Mouse (Mus musculus): Measurements from ENCODE around the gene Camta1. TPM values are rescaled to one million over a fixed set of nuclear protein-coding genes. Genes with fewer than 3 reads are reported as not detected.

Gene Camta1
- total RNA-seq, 2 experiments from 2014 or later = 247 to 265 TPM

DNA sequence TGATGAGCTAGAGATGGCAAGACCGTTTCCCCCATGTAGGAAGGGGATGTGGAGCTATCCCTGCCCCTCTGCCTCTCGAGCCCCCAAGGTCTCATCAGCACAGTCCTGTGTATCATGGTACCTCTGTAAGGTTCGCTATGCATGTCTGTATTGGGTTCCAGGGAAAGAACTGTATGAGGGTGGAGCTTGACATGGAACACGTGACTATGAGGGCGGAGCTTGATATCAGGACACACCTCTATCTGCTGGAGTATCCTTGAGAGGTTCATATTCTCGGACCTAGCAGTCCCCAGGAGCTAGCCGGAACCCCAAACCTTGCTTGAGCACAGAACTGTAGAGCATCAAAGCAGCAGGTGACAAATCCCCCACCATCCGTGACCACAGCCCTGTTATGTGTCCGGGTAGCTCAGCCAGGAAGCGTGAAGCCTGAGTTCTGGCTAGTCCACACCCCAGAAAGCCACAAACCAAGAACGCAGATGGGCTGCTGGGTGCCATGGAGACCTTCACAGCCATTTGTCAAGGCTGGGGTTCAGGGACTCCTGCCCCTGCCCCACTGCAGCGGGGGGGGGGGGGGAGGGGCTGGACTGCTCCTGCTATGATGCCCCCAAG, 122.2 kb downstream of the Camta1 start:
- DNase-seq (ENCODE audit: low spot score in 2 of 2) = no peak

- no peak for DNase-seq (ENCODE audit: low spot score in 2 of 2)
Measured at GRCm38 (mm10) chr4:151738875-151739274, 122.8 kb downstream of the Camta1 start.

DNA sequence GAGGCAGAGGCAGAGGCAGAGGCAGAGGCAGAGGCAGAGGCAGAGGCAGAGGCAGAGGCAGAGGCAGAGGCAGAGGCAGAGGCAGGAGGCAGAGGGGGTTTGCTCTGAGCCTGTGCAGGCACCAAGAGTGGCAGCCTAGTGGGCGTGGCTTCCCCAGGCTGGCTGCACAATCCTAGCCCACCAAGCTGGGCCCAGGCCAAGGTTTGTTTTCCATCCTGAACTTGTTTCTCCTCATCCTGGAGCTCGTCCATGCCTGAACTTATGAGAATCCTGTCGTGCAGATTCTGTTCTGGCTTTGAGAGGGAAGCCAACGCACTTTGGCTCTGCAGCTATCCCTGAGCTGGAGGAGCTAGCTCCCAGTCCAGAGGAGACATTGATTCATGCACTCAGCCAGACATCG, 123.4 kb downstream of the Camta1 start:
- no peak for DNase-seq (ENCODE audit: low spot score in 2 of 2)

- peak; percentile 23 to 48 for DNase-seq (ENCODE audit: low spot score in 2 of 2)
Measured at GRCm38 (mm10) chr4:151732668-151733067, 129.0 kb downstream of the Camta1 start.

DNA sequence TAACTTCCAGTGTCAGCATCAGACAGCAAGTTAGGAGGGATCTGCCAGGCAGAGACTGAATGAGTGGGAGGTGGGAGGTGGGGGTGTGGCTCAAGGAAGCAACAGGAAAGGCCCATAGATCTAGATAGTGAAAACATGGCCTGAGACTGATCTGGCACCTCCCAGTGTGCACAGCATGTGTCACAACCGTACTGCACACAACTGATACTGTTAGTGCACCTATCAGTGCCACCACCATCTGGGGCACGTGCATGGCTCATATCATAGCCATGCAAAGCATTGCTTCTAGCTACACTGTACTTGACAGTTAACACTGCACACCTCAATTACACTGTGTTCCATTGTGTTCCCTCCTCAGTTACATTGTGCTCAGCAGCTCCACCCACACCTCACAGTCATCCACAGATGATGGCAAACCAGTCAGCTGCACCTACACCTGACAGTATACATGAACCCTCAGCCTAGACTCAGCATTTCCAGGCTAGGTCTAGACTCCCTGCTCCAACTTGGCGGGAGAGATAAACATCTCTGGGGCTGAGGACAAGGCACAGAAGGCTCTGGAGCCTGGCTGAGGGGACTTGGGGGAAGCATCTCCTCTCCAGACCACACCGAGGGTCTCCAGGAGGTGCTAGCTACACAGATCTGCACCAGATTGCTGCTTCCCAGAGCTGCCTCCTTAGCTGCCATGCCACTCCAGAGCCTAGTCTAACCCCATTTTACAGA, 131.5 kb downstream of the Camta1 start:
- DNase-seq (ENCODE audit: low spot score in 2 of 2) = no peak

DNA sequence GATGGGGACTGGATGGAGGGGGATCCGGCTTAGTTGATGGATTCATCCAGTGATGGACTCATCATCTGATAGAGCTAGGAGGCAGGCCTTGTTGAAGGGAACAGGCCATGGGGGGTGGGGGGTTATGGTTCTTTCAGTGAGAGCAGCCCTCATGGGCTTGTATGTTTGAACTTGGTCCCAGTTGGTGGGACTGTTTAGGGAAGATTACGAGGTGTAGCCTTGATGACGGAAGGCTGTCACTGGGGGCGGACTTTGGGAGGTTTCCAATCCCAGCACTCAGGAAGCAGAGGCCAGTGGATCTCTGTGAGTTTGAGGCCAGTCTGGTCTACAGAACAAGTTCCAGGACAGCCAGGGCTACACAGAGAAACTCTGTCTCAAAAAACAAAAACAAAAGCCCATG, 132.6 kb downstream of the Camta1 start:
- DNase-seq (ENCODE audit: low spot score in 2 of 2) = no peak

GRCm38 (mm10) chr4:151728391-151729065, 133.1 kb downstream of the Camta1 start:
- peak; percentile 28 to 62 for DNase-seq (ENCODE audit: low spot score in 2 of 2)

DNA sequence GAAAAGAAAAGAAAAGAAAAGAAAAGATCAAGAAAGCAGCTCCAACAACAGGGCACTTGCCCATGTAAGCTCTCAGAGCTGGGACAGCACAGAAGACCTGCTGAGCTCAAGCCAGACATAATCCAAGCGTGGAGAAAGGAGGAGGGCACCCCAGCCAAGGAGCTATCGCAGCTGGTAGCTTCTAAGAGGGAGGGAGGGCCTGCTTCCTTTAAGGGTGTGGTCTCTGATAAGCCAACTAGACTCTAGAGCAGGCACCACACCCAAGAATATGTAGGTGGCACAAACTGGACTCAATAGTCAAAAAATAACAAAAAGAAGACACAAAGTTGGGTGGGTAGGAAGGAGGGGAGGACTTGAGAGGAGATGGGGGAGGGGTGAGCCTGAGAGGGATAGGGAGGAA, 135.3 kb downstream of the Camta1 start:
- DNase-seq (ENCODE audit: low spot score in 2 of 2) = no peak

GRCm38 (mm10) chr4:151724897-151725296, 136.8 kb downstream of the Camta1 start:
- no peak for DNase-seq (ENCODE audit: low spot score in 2 of 2)

- DNase-seq (ENCODE audit: low spot score in 2 of 2) = no peak
Measured at GRCm38 (mm10) chr4:151720722-151721467, 140.8 kb downstream of the Camta1 start.

DNA sequence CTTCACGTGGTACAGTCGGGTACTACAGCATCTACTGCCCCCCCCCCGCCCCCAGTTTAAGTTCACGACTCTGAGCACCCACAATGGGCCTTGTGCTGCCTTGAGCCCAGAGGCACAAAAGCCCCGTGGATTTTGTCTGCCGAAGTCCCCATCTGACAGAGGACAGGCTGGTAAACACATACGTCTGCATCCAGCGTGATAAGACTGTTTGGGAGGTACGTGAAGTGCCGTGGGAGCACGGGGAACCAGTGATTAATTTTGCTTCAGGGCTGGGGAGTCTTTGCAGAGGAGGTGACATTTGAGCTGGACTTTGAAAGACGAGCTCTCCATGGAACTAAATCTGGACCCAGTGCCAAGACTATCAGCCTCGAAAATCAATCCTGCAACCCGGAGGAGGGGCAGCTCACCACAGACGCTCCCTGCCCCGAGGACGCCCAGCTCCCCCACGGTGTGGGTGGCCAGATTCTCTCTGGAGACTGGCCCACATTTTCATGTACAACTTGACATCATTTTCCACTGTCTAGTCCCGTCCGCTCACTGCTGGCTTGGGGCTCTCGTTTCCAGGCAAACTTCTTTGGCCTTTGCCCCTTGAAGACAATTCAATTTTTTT, 142.7 kb downstream of the Camta1 start:
- no peak for DNase-seq (ENCODE audit: low spot score in 2 of 2)

GRCm38 (mm10) chr4:151717864-151718263, 143.8 kb downstream of the Camta1 start:
- no peak for DNase-seq (ENCODE audit: low spot score in 2 of 2)

DNA sequence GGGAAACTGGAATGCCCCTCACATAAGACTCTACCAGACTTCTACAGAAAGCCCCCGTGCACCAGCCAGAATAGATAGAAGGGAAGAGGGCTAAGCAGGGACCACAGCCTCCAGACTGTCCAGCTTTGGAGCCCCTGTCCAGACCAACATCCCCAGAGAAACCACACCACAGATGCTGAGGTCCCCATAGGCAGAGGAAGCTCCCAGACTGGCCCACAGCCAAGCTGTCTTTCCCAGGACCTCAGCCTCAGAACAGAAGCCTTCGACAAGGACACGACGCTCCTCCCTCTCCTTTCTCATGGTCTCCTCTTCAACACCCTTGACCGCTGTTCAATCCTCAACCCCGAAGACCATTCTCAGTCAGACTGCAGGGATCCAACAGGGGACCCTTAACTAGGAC, 148.0 kb downstream of the Camta1 start:
- no peak for DNase-seq (ENCODE audit: low spot score in 2 of 2)

DNA sequence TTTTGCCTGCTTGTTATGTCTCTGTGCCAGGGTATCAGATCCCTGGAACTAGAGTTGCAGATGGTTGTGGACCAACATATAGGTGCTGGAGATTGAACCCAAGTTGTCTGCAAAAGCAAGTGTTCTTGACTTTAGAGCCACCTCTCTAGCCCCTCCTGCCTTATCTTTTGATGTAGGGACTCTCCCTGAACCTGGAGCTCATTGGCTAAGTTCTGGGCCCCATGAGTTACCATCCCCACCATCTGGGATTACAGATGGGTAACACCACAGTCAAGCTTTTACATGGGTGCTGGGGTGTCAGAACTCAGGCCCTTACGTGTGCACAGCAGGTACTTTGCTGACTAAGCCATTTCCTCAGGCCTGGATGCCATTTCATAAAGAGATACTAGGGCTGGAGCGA, 150.3 kb downstream of the Camta1 start:
- no peak for DNase-seq (ENCODE audit: low spot score in 2 of 2)

DNA sequence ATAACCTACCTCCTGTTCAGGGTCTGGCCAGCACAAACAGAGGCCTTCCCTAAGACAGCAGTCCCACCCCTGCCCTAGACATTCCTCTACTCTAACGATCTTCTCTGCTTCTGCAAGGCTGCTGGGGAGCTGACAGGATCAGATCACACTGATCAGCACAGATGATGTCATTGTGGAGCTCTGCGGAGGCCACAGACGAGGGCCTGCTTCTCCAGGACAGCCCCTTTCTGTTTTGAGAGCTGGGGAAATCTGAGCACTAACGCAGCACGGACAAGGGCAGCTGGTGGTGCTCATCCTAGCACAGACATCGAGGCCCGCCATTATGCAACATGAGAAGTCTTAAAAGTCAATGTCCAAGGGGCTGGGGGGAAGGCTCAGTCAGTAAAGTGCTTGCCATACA, 151.2 kb downstream of the Camta1 start:
- no peak for DNase-seq (ENCODE audit: low spot score in 2 of 2)

- no peak for DNase-seq (ENCODE audit: low spot score in 2 of 2)
Measured at GRCm38 (mm10) chr4:151709269-151709668, 152.4 kb downstream of the Camta1 start.

GRCm38 (mm10) chr4:151703069-151703735, 158.5 kb downstream of the Camta1 start:
- no peak for DNase-seq (ENCODE audit: low spot score in 2 of 2)

GRCm38 (mm10) chr4:151702463-151702862, 159.2 kb downstream of the Camta1 start:
- no peak for DNase-seq (ENCODE audit: low spot score in 2 of 2)

DNA sequence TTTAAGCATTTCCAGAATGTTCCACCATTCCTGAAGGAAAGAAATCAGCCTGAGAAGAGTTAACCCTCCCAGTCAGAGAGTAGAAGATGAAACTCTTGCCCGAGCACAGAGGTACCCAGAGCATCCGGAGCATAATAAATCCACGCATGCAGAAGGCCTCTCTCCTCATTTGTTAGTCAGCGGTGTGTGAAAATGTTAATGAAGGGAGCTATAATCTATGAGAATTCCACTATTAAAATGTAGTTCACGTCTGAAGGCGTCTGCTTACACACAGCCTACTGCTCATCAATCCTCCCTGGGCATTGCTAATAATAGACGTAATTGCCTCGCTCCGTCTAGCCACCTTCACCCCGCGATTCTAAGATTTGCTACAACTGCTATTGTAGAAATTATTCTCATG, 165.7 kb downstream of the Camta1 start:
- DNase-seq (ENCODE audit: low spot score in 2 of 2) = no peak

DNA sequence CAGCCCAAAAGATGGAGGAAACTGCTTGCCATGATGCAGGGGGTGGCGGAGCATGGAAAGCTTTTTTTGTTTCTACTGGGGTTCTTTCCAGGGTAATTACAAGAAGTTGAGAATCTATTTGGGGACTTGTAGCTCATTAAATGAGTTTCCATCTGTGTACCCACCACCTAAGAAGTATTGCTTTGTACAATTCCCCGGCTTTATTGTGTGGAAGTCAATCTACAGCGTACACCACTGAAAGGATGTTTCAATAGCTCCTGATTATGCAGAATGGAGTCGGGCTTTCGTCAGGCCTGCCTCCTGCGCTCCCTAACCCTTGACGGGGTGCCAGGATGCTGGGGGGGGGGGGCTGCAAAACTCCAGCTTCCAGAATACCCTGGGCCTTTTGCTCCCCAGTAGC, 167.1 kb downstream of the Camta1 start:
- DNase-seq (ENCODE audit: low spot score in 2 of 2) = no peak

- no peak for DNase-seq (ENCODE audit: low spot score in 2 of 2)
Measured at GRCm38 (mm10) chr4:151694047-151694446, 167.6 kb downstream of the Camta1 start.

All from left cerebral cortex, adult 18-20 months (tissue).